23 mouse cellular contexts compared by ENCODE assay signal in the genomic region with DNA sequence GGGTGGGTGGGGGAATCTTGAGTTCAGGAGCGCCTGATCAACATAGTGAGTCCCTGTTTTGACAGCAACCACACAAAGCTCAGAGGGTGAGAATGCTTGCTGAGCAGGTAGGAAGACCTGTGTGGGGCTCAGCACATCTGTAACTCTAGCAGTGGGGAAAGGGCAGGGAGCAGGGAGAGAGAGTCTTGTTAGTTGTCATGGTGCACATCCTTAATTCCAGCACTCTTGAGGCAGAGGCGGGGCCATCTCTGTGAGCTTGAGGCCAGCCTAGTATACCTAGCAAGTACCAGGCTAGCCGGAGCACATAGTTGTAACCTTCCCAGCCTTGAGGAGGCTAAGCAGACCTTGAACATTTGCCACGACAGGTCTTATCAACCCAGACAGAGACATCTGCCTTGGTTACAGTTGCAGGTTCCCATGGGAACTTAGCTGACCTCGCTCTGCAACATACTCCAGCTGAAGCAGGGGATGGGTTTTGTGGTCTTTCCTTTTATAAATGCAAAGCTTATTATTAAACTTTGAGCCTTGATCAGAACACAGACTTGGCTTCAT. TPM values are rescaled to one million over a fixed set of nuclear protein-coding genes. Genes with fewer than 3 reads are reported as not detected.
DNase-seq lines count a peak whose midpoint lies in the region; TF ChIP-seq lines count a peak whose summit lies in the region.
"Had no signal": no experiment of that assay in that cellular context is flagged by ENCODE, and none has a peak within 500 bp of the region (broad histone marks: within the 10 kb centered on the region; RNA-seq: fewer than 3 reads in every experiment).

No protein-coding gene starts in this region.

- no peaks in the 10 kb centered on the region; the same call in 1 of the 2 replicates for H3K9me3 ChIP-seq in heart, embryonic 10.5 days
- H3K9me3 ChIP-seq: forebrain, embryonic 10.5 days had no signal

- no peak overlapping the region for H3K4me3 ChIP-seq in heart, embryonic 10.5 days
- H3K4me3 ChIP-seq in spleen, adult 2 months (ENCODE audit: extremely low read depth, insufficient read depth, insufficient read length), result no peak overlapping the region
- H3K4me3 ChIP-seq in bone marrow, adult 2 months (replicated peaks; ENCODE audit: control insufficient read depth, low read depth, low read length), result no peak overlapping the region
- H3K4me3 ChIP-seq: embryonic facial prominence, embryonic 10.5 days; erythroblast, embryonic 14.5 days; forebrain, embryonic 10.5 days; heart, embryonic 15.5 days; hindbrain, embryonic 13.5 days had no signal

- no peak for TF ChIP-seq POLR2A in spleen, adult 2 months (IDR thresholded peaks at IDR 0.05; ENCODE audit: low read depth, low read length)
- TF ChIP-seq POLR2A in bone marrow, adult 2 months (IDR thresholded peaks at IDR 0.05; ENCODE audit: borderline replicate concordance, control insufficient read depth, low read depth, low read length), result no peak

- DNase-seq in heart, adult 11 months, result peak; percentile 81
- DNase-seq in heart, embryonic 10.5 days (ENCODE audit: low spot score), result no peak
- DNase-seq in spleen, adult 2 months (ENCODE audit: low read depth in 1 of 2, low spot score in 2 of 2), result no peak
- DNase-seq in spleen, postnatal 4 days (ENCODE audit: low spot score in 2 of 2), result no peak
- DNase-seq in naive thymus-derived CD4-positive, alpha-beta T cell, adult 2 months (ENCODE audit: low read depth), result peak; percentile 12
- no peak for DNase-seq in cerebellum, adult 8-10 months
- DNase-seq in urinary bladder, adult 2 months (ENCODE audit: low spot score), result no peak
- DNase-seq: adrenal gland, postnatal 14 days; cerebellum, adult 18-20 months; cerebellum, postnatal 10 days; gastrocnemius, postnatal 36 days; heart, adult 18-20 months; heart, postnatal 14 days had no signal

- H3K4me1 ChIP-seq in heart, embryonic 10.5 days, result no peaks in the 10 kb centered on the region
- H3K4me1 ChIP-seq in spleen, adult 2 months (ENCODE audit: control insufficient read depth, insufficient read depth, insufficient read length), result peaks cover 13% of the 10 kb centered on the region; the same call in 1 of the 2 replicates
- peaks cover 9% of the 10 kb centered on the region; the same call in 1 of the 2 replicates for H3K4me1 ChIP-seq in bone marrow, adult 2 months (ENCODE audit: control insufficient read depth, insufficient read depth, low read length)

- WGBS in heart, embryonic 10.5 days, result 69% methylated on average over 5 of the region's 5 CpGs
- WGBS in spleen, adult 2 months, result 51% methylated on average over 5 of the region's 5 CpGs
- 54% methylated on average over 5 of the region's 5 CpGs for WGBS in bone marrow, adult 2 months

- no peak for TF ChIP-seq CTCF in spleen, adult 2 months (IDR thresholded peaks at IDR 0.05; ENCODE audit: extremely low read depth, insufficient read depth, insufficient read length, insufficient replicate concordance)
- TF ChIP-seq CTCF in bone marrow, adult 2 months (IDR thresholded peaks at IDR 0.05; ENCODE audit: control insufficient read depth, insufficient read depth, low read length), result no peak

- no peak overlapping the region for H3K27ac ChIP-seq in heart, embryonic 10.5 days
- peak overlapping the region; percentile 59 for H3K27ac ChIP-seq in spleen, adult 2 months (ENCODE audit: insufficient read depth, low read length)
- peak overlapping the region; percentile 64 for H3K27ac ChIP-seq in bone marrow, adult 2 months (ENCODE audit: control insufficient read depth, insufficient read depth, low read depth, low read length, poor library complexity)
- H3K27ac ChIP-seq: embryonic facial prominence, embryonic 10.5 days; forebrain, embryonic 10.5 days; heart, embryonic 15.5 days; hindbrain, embryonic 13.5 days; hindbrain, postnatal 0 days had no signal

- H3K27me3 ChIP-seq in heart, embryonic 10.5 days (ENCODE audit: insufficient read depth, poor library complexity, severe bottlenecking), result no peaks in the 10 kb centered on the region
- no peaks in the 10 kb centered on the region for H3K27me3 ChIP-seq in spleen, adult 2 months (ENCODE audit: control insufficient read depth, insufficient read depth, low read length)
- H3K27me3 ChIP-seq: CH12.LX; heart, embryonic 15.5 days; hindbrain, embryonic 13.5 days had no signal

- 0 out of 2 replicates have a peak, but pooled peaks cover under 1% of the 10 kb centered on the region for H3K36me3 ChIP-seq in heart, embryonic 10.5 days
- H3K36me3 ChIP-seq in spleen, adult 2 months (ENCODE audit: control insufficient read depth, insufficient read depth, low read length), result no peaks in the 10 kb centered on the region
- H3K36me3 ChIP-seq: heart, embryonic 15.5 days; hindbrain, embryonic 13.5 days had no signal

RNA-seq across cellular contexts. Expression of gene Samhd1, which starts 4.3 kb away (rescaled TPM):
- 20.3 and 26.6 TPM in 2 replicates for polyA plus RNA-seq in heart, embryonic 10.5 days (2016; fragmentation: Nextera tagmentation; extraction: Ambion mirVana)
- polyA plus RNA-seq in spleen, adult 2 months (2012; rRNA removed), result 120 and 145 TPM in 2 replicates
- polyA plus RNA-seq in bone marrow, adult 2 months (2011; ENCODE audit: insufficient read depth, insufficient read length, low replicate concordance, missing spikeins), result 48.9 and 113 TPM in 2 replicates
- 57.2 and 77.9 TPM in 2 replicates for polyA plus RNA-seq in urinary bladder, adult 2 months (2012; rRNA removed)

RNA-seq across cellular contexts. Expression of gene Tldc2, which starts 52.5 kb away (rescaled TPM):
- polyA plus RNA-seq in heart, embryonic 10.5 days (2016; fragmentation: Nextera tagmentation; extraction: Ambion mirVana), result not detected in 2 replicates
- not detected in 2 replicates for polyA plus RNA-seq in spleen, adult 2 months (2012; rRNA removed)
- not detected in 2 replicates for polyA plus RNA-seq in bone marrow, adult 2 months (2011; ENCODE audit: insufficient read depth, insufficient read length, low replicate concordance, missing spikeins)
- 0.19 TPM in 1 of 2 replicates, not detected in the other for polyA plus RNA-seq in urinary bladder, adult 2 months (2012; rRNA removed)
- polyA plus RNA-seq: embryonic facial prominence, embryonic 10.5 days; embryonic facial prominence, embryonic 14.5 days; erythroblast, embryonic 14.5 days; forebrain, embryonic 10.5 days; forebrain, embryonic 14.5 days; heart, embryonic 15.5 days; hindbrain, embryonic 13.5 days had no signal

Comparison
In these comparisons a context has a peak if more than half of its experiments do, and no peak if none do; other contexts are left out.
1. DNase-seq: peak in heart, adult 11 months (single experiment) and naive thymus-derived CD4-positive, alpha-beta T cell, adult 2 months (single experiment); none in heart, embryonic 10.5 days (single experiment), spleen, adult 2 months (0 of 2), spleen, postnatal 4 days (0 of 2), cerebellum, adult 8-10 months (single experiment) and urinary bladder, adult 2 months (single experiment).